Mouse (Mus musculus): ENCODE measurements around the gene Capn11.

The Capn11 gene

DNA sequence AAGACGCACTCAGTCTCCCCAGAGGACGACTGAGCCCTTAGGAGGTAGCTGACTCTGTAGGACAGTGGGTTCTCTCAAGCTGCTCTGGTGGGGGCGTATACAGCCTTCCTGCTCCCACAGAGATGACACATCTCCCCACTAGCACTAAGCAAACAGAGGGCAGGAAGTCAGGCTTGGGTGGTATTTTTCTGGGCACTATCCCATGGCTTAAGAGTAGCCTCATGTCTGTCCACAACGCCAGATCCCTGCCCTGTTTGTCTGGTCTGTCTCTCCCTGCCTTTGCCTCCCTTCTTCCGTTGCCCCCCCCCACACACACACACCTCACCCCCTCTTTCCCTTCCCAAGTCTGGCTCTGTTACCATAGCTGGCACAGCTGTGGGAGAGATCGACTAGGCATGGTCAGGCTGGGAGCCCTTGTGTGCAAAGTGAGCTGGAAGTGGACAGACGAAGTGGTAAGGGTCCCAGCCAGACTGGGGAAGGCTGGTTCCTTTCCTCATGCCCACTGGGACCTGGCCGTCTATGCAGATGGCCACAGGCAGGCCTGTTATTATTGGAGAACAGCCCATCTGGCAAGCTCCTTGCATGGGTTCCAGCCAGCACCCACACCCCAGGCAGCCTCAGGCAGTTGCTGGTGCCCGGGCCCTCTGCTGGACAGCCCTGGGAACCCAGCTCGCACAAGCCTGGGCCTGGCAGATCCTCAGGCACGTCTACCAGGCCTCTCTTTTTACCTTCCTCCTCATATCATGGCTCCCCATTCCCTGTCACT, 62.3 kb downstream of the Capn11 start:
- peak; percentile 86 for DNase-seq

GRCm38 (mm10) chr17:45595736-45596390, 63.3 kb downstream of the Capn11 start:
- peak; percentile 47 for DNase-seq

DNA sequence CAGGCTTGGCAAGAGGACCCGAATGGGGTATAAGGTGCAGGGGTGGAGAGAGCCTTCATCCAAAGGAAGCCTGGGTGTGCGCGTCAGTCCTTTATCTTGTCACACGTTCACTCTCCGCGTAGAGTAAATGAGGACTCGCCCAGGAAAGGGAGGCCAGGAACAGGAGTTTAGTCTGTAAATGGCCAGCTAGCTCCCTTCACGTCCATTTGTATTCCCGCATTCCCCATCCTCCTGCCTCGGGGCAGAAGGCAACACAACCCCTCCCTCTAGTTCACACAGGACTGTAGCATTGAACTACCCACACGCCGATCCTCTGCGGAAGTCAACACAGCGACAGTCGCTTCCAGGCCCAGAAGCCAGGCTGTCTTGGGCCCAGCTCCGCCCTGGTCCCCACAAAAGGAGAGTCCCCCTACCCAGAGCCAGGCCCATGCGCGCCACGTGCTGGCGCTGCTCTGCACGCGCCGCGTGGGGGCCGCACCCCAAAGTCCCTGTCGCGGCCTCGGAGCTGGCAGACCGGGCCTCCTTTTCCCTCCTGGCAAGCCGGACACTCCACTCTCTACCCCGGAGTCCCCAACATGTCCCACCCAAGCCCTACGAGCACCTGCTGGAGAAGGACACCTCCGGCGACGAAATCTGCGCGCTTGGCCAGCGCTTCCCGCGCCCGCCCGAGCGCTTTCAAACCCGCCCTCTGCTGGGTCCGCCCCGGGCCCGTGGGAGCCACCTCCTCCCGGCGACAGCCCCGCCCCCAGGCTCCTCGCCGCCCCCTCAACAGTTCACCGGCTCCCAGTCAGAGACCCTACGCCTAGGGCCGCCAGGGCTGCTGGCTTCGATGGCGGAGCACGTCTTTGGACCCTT, 64.0 kb downstream of the Capn11 start:
- DNase-seq, result peak; percentile 85

GRCm38 (mm10) chr17:45594195-45594594, 64.9 kb downstream of the Capn11 start:
- DNase-seq, result peak; percentile 23

DNA sequence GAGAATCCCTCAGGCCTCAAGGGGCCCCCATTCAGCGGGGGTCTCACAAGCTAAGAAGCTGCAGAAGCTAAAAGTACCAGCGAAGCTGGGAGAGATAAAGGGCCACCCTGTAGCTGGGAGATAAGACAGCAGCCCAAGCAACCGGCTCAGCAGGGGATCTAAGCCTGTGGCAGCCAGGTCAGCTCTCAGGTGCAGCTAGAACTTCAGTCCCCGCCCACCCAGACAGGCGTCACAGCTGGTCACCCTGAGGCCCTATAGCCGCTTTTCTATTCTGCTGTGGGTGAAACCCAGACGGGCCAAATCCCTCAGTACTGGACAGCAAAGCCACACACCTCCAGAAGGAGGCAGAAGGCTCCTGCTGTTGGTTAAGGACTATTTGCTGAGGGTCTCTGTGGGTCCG, 65.6 kb downstream of the Capn11 start:
- peak; percentile 65 for DNase-seq

GRCm38 (mm10) chr17:45592606-45593431, 66.3 kb downstream of the Capn11 start:
- DNase-seq, result peak; percentile 57

GRCm38 (mm10) chr17:45591701-45592605, 67.2 kb downstream of the Capn11 start:
- peak; percentile 75 for DNase-seq

DNA sequence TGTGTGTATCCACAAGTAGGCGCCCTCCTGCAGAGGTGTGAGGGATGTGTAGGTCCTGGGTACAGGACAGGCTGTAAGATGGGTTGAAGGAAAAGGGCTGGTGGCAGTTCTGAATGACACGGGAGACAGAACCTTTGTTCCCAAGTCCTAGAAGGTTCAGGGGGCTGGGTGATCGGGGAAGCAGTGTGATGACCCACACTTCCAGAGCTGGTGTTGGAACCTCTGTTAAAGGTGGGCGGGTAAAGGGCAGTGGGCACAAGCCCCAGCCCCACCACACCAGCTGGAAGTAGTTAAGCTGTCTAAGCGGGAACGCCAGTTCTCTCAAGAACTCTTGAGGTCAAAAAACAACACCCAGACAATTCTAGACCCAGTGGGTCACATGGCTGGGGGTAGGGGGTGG, 68.7 kb downstream of the Capn11 start:
- peak; percentile 28 for DNase-seq

DNA sequence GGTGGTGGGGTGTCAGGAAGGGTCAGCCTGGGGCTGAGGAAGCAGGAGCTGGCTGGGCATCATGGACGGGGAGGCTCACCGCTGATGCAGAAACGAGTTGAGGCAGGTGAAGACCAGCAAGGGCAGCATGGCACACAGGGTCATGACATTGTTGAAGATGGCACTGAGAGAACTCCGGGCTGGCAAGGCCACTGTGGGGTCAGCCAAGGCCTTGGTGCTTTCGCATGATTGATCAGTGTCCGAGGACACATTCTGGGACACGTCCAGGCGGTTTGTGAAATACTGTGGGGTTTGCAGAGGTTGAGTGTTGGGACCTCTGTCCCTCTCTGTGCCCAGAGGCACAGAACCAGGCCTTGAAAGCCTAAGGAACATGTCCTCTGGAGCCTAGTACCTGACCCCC, 69.3 kb downstream of the Capn11 start:
- DNase-seq, result peak; percentile 39

DNA sequence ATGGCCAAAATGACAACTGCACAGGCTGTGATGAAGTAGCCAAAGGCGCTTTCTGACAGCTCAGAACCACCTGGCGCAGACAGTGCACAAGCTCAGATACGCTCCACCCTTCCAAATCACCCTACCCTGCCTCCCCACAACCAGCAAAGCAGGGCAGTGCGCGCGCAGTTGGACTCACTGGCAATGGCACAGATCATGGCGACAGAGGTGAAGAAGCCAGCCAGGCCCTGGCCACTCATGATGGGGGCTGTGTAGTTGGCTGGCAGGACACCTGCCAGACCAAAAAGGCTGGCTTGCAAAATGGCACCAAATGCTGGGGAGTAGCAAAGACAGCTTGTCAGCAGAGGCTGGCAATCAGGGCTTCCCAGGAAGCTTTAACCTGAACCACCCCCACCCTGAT, 69.9 kb downstream of the Capn11 start:
- peak; percentile 67 for DNase-seq

DNA sequence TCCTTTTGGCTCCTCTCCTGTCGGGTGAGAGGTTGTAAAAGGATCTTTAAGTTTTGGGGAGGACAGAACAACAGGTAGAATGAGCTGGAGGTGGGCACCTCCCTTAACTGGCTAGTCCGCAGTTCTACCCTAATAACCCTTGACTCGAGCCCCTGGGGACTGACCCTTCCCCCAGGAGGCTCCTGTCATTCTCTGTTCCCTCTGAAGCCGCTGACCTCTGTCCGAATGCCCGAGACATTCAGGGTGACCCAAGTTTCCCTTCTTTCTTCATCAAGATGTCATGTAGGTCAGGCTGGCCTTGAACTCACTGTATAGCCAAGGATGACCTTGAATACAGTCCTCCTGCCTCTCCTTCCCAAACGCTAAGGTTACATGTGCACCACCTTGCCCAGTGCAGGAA, 70.8 kb downstream of the Capn11 start:
- DNase-seq, result peak; percentile 36

- no peak for DNase-seq
Measured at GRCm38 (mm10) chr17:45586449-45586837, 72.7 kb downstream of the Capn11 start.

DNA sequence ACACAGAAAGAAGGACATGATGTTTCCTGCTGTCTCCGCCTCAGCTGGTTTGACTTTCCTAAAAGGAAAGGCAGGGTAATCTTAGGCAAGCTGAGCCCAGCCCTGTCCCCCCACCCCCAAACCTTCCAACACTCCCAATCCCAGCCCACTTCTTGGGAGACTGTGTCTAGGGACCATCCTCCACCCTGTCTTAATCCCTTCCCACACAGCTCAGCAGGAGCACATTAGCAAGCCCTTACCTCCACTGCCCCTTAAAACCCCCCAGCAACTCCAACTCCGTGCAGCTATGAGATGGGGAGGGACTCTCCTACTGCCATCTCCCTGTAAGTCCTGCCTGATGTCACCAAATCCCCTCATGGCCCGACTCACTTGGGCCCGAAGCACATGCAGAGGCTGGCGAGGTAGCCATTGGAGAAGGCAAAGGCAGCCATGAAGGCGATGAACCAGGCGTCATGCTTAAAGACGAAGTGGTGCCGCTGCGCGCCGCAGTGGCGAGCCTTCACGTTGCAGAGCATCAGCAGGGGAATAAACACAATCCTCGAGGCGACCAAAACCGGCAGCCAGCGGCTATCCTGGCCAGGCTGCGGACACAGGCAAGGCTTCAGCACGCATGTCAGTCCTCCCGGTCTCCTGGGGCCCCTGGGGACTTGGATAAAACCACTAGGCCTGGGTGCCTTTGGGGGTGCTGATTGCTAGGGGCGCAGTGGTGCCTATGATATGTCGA, 73.2 kb downstream of the Capn11 start:
- DNase-seq, result peak; percentile 39

DNA sequence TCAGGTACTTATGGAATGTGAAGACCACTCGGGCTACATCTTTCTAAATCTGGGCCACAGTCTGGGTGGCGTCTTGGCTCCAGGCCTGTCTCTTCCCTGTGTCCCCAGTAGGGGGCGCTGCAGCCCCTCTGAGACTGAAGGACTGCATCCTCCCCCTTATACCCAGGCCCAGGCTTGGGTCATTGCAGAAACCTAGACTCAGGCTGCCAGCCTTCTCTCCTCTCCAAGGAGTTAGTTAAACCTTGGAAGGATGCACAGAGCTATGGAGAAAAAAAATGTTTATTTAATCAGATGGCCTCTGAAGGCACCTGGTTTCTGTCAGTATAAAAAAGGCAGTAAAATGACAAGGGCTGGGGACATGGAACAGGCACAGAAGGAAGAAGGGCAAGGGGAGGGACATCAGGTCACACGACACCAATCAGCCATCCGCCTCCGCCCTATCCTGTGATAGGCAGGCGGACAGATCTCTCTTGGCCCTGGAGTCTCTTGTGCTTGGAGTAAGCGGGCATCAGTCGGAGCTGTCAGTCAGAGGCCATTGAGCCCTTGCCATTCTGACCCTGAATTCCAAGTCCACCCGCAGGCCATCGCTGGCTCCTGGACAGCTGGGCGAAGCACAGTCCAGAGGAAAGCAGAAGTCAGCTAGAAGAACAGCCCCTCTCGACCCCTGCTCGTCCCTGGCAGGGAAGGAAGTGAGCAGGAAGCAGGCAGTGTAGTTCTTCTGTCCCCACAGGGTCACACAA, 74.0 kb downstream of the Capn11 start:
- DNase-seq, result peak; percentile 83

- DNase-seq, result peak; percentile 85
Measured at GRCm38 (mm10) chr17:45584096-45584896, 74.8 kb downstream of the Capn11 start.

DNA sequence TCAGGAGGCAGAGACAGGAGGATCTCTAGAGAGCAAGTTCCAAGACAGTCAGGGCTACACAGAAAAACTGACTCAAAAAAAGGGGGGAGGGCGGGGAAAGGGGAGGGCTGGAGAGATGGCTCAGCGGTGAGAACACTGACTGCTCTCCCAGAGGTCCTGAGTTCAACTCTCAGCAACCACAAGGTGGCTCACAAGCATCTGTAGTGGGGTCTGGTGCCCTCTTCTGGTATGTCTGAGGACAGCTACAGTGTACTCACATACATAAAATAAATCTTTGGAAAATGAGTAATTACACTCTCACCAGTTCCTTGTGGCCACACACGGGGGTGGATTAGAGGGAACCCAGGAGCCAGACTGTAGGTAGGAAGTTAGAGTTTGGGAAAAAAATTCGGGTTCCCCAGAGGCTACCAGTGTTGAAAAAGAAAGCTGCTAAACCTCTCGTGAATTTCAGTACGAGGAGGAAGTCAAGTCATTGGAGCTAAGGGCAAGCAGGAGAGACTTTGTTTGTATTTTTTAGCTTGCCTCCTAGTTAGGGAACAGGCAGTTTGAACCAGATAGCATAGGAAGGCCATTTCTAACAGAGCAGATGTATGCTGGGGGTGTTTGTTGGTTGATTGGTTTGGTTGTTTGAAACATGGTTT, 76.3 kb downstream of the Capn11 start:
- DNase-seq, result no peak

- DNase-seq, result no peak
Measured at GRCm38 (mm10) chr17:45582188-45582587, 76.9 kb downstream of the Capn11 start.

GRCm38 (mm10) chr17:45581567-45581983, 77.5 kb downstream of the Capn11 start:
- peak; percentile 78 for DNase-seq

All from cerebellum, adult 9-11 months (tissue).